Mouse (Mus musculus) large intestine, adult 2 months (tissue): Measurements from ENCODE around the gene Hlf. TPM values are rescaled to one million over a fixed set of nuclear protein-coding genes. Genes with fewer than 3 reads are reported as not detected.

Experiments
- DNase-seq: peaks from one replicate; pipeline ENCODE4 v3.0.0-alpha.2; 2012; ENCODE audit warnings: low read depth, low spot score
- WGBS: fragments of 180-500 bp; shearing (Covaris S2); methylation state at CpG from one replicate; pipeline ENCODE4 v1.1.7; 2018; 5-methylcytosine and 5-hydroxymethylcytosine counted together
- polyA plus RNA-seq: library from polyadenylated mRNA; depleted of rRNA; stranded (reverse); fragments of >200 nt; gene quantifications from 2 replicates; pipeline ENCODE4 v1.2.3, GENCODE M21; 2012

Gene Hlf
- polyA plus RNA-seq, 1 experiment: 0.40 TPM

- no peak for DNase-seq
- 52% methylated on average over 13 of the region's 13 CpGs for WGBS
These were observed 42.8 kb downstream of the Hlf start for GRCm38 (mm10) chr11:90347667-90348459.

GRCm38 (mm10) chr11:90345746-90346145 lies 44.9 kb downstream of the Hlf start:
- DNase-seq: no peak
- 90% methylated on average over 11 of the region's 11 CpGs for WGBS

- DNase-seq: no peak
- 67% methylated on average over 5 of the region's 5 CpGs for WGBS
These were observed 47.8 kb downstream of the Hlf start for GRCm38 (mm10) chr11:90342858-90343257.

- no peak for DNase-seq
- 55% methylated on average over 5 of the region's 5 CpGs for WGBS
These were observed 48.4 kb downstream of the Hlf start for GRCm38 (mm10) chr11:90342267-90342666.

GRCm38 (mm10) chr11:90340836-90341235 lies 49.9 kb downstream of the Hlf start:
- no peak for DNase-seq

GRCm38 (mm10) chr11:90334816-90335215 lies 55.9 kb downstream of the Hlf start:
- DNase-seq: no peak
- WGBS: 11% methylated on average over 1 of the region's 1 CpGs

More at GRCm38 (mm10) chr11:90340836-90341235, 49.9 kb downstream of the Hlf start:
- 93% methylated on average over 13 of the region's 13 CpGs for WGBS

- no peak for DNase-seq
- WGBS: 82% methylated on average over 4 of the region's 4 CpGs
These were observed 58.0 kb downstream of the Hlf start for GRCm38 (mm10) chr11:90332737-90333136.

GRCm38 (mm10) chr11:90330202-90330694 lies 60.4 kb downstream of the Hlf start:
- WGBS: 73% methylated on average over 9 of the region's 9 CpGs
- DNase-seq: no peak

GRCm38 (mm10) chr11:90326836-90327235 lies 63.9 kb downstream of the Hlf start:
- WGBS: 58% methylated on average over 1 of the region's 1 CpGs
- DNase-seq: no peak

GRCm38 (mm10) chr11:90326146-90326545 lies 64.5 kb downstream of the Hlf start:
- DNase-seq: no peak
- 79% methylated on average over 5 of the region's 5 CpGs for WGBS

- 85% methylated on average over 3 of the region's 3 CpGs for WGBS
- no peak for DNase-seq
These were observed 66.1 kb downstream of the Hlf start for GRCm38 (mm10) chr11:90324597-90324996.

- DNase-seq: no peak
- 49% methylated on average over 7 of the region's 7 CpGs for WGBS
These were observed 69.8 kb downstream of the Hlf start for GRCm38 (mm10) chr11:90320922-90321321.

- 10% methylated on average over 4 of the region's 4 CpGs for WGBS
These were observed 73.2 kb downstream of the Hlf start for GRCm38 (mm10) chr11:90317482-90317881.

GRCm38 (mm10) chr11:90314606-90315005 lies 76.1 kb downstream of the Hlf start:
- 90% methylated on average over 3 of the region's 3 CpGs for WGBS
- DNase-seq: no peak

More at GRCm38 (mm10) chr11:90317482-90317881, 73.2 kb downstream of the Hlf start:
- peak; percentile 14 for DNase-seq

- WGBS: 40% methylated on average over 6 of the region's 6 CpGs
- no peak for DNase-seq
These were observed 83.7 kb downstream of the Hlf start for GRCm38 (mm10) chr11:90306993-90307392.

- 92% methylated on average over 5 of the region's 5 CpGs for whole genome bisulfite sequencing
- no peak for DNase-seq
These were observed 84.6 kb downstream of the Hlf start for GRCm38 (mm10) chr11:90306067-90306466.

GRCm38 (mm10) chr11:90294622-90295021 lies 96.1 kb downstream of the Hlf start:
- 78% methylated on average over 2 of the region's 2 CpGs for WGBS

GRCm38 (mm10) chr11:90292766-90293165 lies 97.9 kb downstream of the Hlf start:
- no peak for DNase-seq

More at GRCm38 (mm10) chr11:90294622-90295021, 96.1 kb downstream of the Hlf start:
- no peak for DNase-seq

- DNase-seq: no peak
- 78% methylated on average over 4 of the region's 4 CpGs for WGBS
These were observed 99.5 kb downstream of the Hlf start for GRCm38 (mm10) chr11:90291156-90291555.

GRCm38 (mm10) chr11:90286550-90287154 lies 104.0 kb downstream of the Hlf start:
- no peak for DNase-seq
- WGBS: 87% methylated on average over 6 of the region's 6 CpGs
